In the genomic region with DNA sequence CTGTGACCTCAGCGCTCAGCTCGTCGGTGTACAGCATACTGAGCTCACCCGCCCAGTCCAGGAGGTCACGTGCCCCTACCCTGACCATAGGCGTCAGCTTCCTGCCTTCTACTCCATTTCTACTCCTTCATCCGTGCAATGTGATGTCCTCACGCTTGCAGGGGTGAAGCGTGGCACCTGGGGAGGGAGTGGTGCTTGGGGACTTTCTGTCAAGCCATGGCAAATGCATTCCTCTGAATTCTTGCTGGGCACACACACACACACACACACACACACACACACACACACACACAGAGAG, we compare ENCODE assay signal across 7 mouse cellular contexts. TPM values are rescaled to one million over a fixed set of nuclear protein-coding genes. Genes with fewer than 3 reads are reported as not detected.
DNase-seq lines count a peak whose midpoint lies in the region; ATAC-seq lines count a peak whose summit lies in the region.

No protein-coding gene starts in this region.

- peaks cover 2% of the 10 kb centered on the region; the same call in 1 of the 2 replicates for H3K4me1 ChIP-seq in forebrain, embryonic 14.5 days (ENCODE audit: control insufficient read depth, insufficient read depth, low read length)
- peaks cover 24% of the 10 kb centered on the region for H3K4me1 ChIP-seq in liver, embryonic 13.5 days (replicated peaks)

- 0 out of 2 replicates have a peak overlapping the region, but pooled peaks have one; percentile 13 for H3K9ac ChIP-seq in forebrain, embryonic 14.5 days (ENCODE audit: low read length)
- H3K9ac ChIP-seq in liver, embryonic 13.5 days: peak overlapping the region; percentile 47; the same call in 1 of the 2 replicates

- peak; percentile 79 for ATAC-seq in CD4-positive, CD25-positive, alpha-beta regulatory T cell, adult 4 months
- peak; percentile 19 for ATAC-seq in forebrain, embryonic 14.5 days
- peak; percentile 71 for ATAC-seq in liver, embryonic 13.5 days (ENCODE audit: low read depth)
- ATAC-seq in neutrophil, adult 5-6 weeks (ENCODE audit: extremely low read depth, insufficient number of reproducible peaks, low FRiP score, poor library complexity, severe bottlenecking): peak; percentile 73

- H3K4me2 ChIP-seq in forebrain, embryonic 14.5 days (ENCODE audit: low read length): peak overlapping the region; percentile 46
- H3K4me2 ChIP-seq in liver, embryonic 13.5 days: peak overlapping the region; percentile 79

- peak; percentile 71 to 74 for DNase-seq in B cell, adult 2 months
- no peak for DNase-seq in forebrain, embryonic 14.5 days (ENCODE audit: low spot score)
- peak; percentile 45 for DNase-seq in liver, embryonic 13.5 days
- no peak for DNase-seq in right cerebral cortex, postnatal 14 days
- no peak for DNase-seq in embryo, embryonic 10.5 days (ENCODE audit: low spot score)

- peak overlapping the region; percentile 10; the same call in 1 of the 2 replicates for H3K4me3 ChIP-seq in forebrain, embryonic 14.5 days (ENCODE audit: low read depth, low read length)
- peak overlapping the region; percentile 48 for H3K4me3 ChIP-seq in liver, embryonic 13.5 days (replicated peaks)

- WGBS in forebrain, embryonic 14.5 days: 62% methylated on average over 9 of the region's 9 CpGs
- 14% methylated on average over 9 of the region's 9 CpGs for WGBS in liver, embryonic 13.5 days (ENCODE audit: insufficient replicate concordance)

- H3K9me3 ChIP-seq in forebrain, embryonic 14.5 days (replicated peaks; ENCODE audit: control insufficient read depth, low read length): no peaks in the 10 kb centered on the region
- no peaks in the 10 kb centered on the region for H3K9me3 ChIP-seq in liver, embryonic 13.5 days (replicated peaks)

- H3K36me3 ChIP-seq in forebrain, embryonic 14.5 days (ENCODE audit: control insufficient read depth, insufficient read depth, low read length): no peaks in the 10 kb centered on the region
- no peaks in the 10 kb centered on the region for H3K36me3 ChIP-seq in liver, embryonic 13.5 days

- H3K27me3 ChIP-seq in forebrain, embryonic 14.5 days (replicated peaks; ENCODE audit: control insufficient read depth, insufficient read depth, low read length): no peaks in the 10 kb centered on the region
- 0 out of 2 replicates have a peak, but pooled peaks cover 3% of the 10 kb centered on the region for H3K27me3 ChIP-seq in liver, embryonic 13.5 days

- peak overlapping the region; percentile 70 for H3K27ac ChIP-seq in forebrain, embryonic 14.5 days (ENCODE audit: low read depth, low read length)
- H3K27ac ChIP-seq in liver, embryonic 13.5 days: 0 out of 2 replicates have a peak overlapping the region, but pooled peaks have one; percentile 68

RNA-seq across cellular contexts. Expression of a gene that starts 37.6 kb away (rescaled TPM):
- polyA plus RNA-seq in CD4-positive, CD25-positive, alpha-beta regulatory T cell, adult 4 months (2017; shearing (Covaris generic)): 100 to 1,000 TPM; 116 to 124 TPM
- 188 and 232 TPM in 2 replicates for polyA plus RNA-seq in forebrain, embryonic 14.5 days (2014; fragmentation: Nextera tagmentation; extraction: Ambion mirVana)
- polyA plus RNA-seq in liver, embryonic 13.5 days (2015; fragmentation: Nextera tagmentation; extraction: Ambion mirVana): 69.2 and 87.2 TPM in 2 replicates
- 121 and 129 TPM in 2 replicates for total RNA-seq in neutrophil, adult 5-6 weeks (2017)

Comparison
In these comparisons a context has a peak if more than half of its experiments do, and no peak if none do; other contexts are left out.
1. DNase-seq: peak in B cell, adult 2 months (2 of 2) and liver, embryonic 13.5 days (single experiment); none in forebrain, embryonic 14.5 days (single experiment), right cerebral cortex, postnatal 14 days (single experiment) and embryo, embryonic 10.5 days (single experiment).
2. ATAC-seq: peak in every context shown above with its lines; median percentile 79 in CD4-positive, CD25-positive, alpha-beta regulatory T cell, adult 4 months; 73 in neutrophil, adult 5-6 weeks; 71 in liver, embryonic 13.5 days; 19 in forebrain, embryonic 14.5 days.